Mouse (Mus musculus): ENCODE data around the gene Atp8a2.

- TF ChIP-seq ZC3H11A (IDR thresholded peaks at IDR 0.05; ENCODE audit: borderline replicate concordance, low read depth, low read length): no peak
- no peak for TF ChIP-seq MAFK (IDR thresholded peaks at IDR 0.05; ENCODE audit: insufficient read depth, low read depth, low read length)
- no peak for TF ChIP-seq ZNF384 (IDR thresholded peaks at IDR 0.05; ENCODE audit: low read depth, low read length)
Observed at GRCm38 (mm10) chr14:59672893-59673515, 524.0 kb downstream of the Atp8a2 start.
